Mouse (Mus musculus) megakaryocyte, embryonic 14.5 days (primary cell): ENCODE data around the gene Pgm1.

Source experiments
- FLI1 ChIP-seq: IDR thresholded peaks from 2 replicates; pipeline ENCODE4 v1.6.1; 2012; ENCODE audit warnings: low read length, inconsistent platforms, mixed read lengths
- GATA1 ChIP-seq: IDR thresholded peaks from 3 replicates; pipeline ENCODE4 v1.6.1; 2012; ENCODE audit warnings: mixed read lengths, low read length, inconsistent platforms, borderline replicate concordance

- TF ChIP-seq GATA1, result no peak
- no peak for TF ChIP-seq FLI1
These were observed 45.2 kb downstream of the Pgm1 start for GRCm38 (mm10) chr4:99974375-99974774.
